Mouse (Mus musculus) olfactory bulb, adult 2 months (tissue): Measurements from ENCODE around the gene Cacna1f.

Source experiments
- CTCF ChIP-seq: fragments of 200-500 bp; IDR thresholded peaks from 2 replicates; pipeline ENCODE4 v1.5.1; 2012; ENCODE audit warnings: low read depth, mild to moderate bottlenecking, low read length, moderate library complexity; ENCODE audit not compliant: insufficient read depth
- POLR2A ChIP-seq: fragments of 200-500 bp; IDR thresholded peaks from 2 replicates; pipeline ENCODE4 v1.6.1; 2012; ENCODE audit warnings: mild to moderate bottlenecking, low read depth, low read length, moderate library complexity; ENCODE audit not compliant: insufficient read depth

DNA sequence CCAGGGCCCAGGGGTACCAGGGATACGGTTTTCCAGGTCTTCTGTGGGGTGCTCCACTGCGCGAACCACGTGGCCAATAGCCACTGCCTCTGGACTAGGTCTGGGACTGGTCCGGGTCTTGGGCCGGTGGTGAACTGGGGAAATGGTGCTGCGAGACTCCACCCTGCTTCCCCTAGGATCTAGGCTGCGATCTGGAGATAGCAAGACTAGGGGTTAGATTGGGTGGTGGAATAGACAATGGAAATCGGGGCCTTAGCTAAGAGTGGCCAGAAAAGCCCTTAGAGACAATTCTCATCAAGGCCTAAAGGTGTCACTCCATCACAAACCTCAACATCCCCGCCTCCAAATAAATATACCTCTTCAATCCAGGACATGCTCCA, 68.1 kb downstream of the Cacna1f start:
- TF ChIP-seq CTCF (no peak), POLR2A (no peak)
